Mouse (Mus musculus) stomach, embryonic 14.5 days (tissue): ENCODE results near the gene Jade2. TPM values are rescaled to one million over a fixed set of nuclear protein-coding genes. Genes with fewer than 3 reads are reported as not detected.

Experiments
- polyA plus RNA-seq: library from polyadenylated mRNA; unstranded; fragments of >200 nt; fragmentation: Nextera tagmentation; extraction: Ambion mirVana; gene quantifications from 2 replicates; pipeline ENCODE4 v1.2.1, GENCODE M21; 2014

Gene Jade2
- polyA plus RNA-seq, 1 experiment from 2014 or later, result 1.8 TPM

Other genes with a start within 250 kb of the Jade2 start
- gene Nhp2, start 237.9 kb downstream of the Jade2 start, polyA plus RNA-seq, result 159 and 174 TPM in 2 replicates
- 42.6 and 47.8 TPM in 2 replicates for gene Rmnd5b, start 221.8 kb downstream of the Jade2 start, polyA plus RNA-seq
- gene N4bp3, start 206.8 kb downstream of the Jade2 start, polyA plus RNA-seq, result 12.7 and 13.4 TPM in 2 replicates
- 5.2 and 6.3 TPM in 2 replicates for gene D930048N14Rik, start 206.7 kb downstream of the Jade2 start, polyA plus RNA-seq
- 78.1 and 89.0 TPM in 2 replicates for gene 0610009B22Rik, start 168.8 kb downstream of the Jade2 start, polyA plus RNA-seq
- 19.0 and 19.7 TPM in 2 replicates for gene Sec24a, start 94.0 kb downstream of the Jade2 start, polyA plus RNA-seq
- 109 and 111 TPM in 2 replicates for gene Sar1b, start 94.0 kb downstream of the Jade2 start, polyA plus RNA-seq
- 86.8 and 96.2 TPM in 2 replicates for gene Cdkn2aipnl, start 110.0 kb upstream of the Jade2 start, polyA plus RNA-seq
- 152 and 155 TPM in 2 replicates for gene Ube2b, start 143.1 kb upstream of the Jade2 start, polyA plus RNA-seq
- gene Cdkl3, start 146.6 kb upstream of the Jade2 start, polyA plus RNA-seq, result 9.3 TPM in 2 replicates
- gene Ppp2ca, start 241.0 kb upstream of the Jade2 start, polyA plus RNA-seq, result 88.3 and 91.0 TPM in 2 replicates